Mouse (Mus musculus) cerebellum, postnatal 10 days (tissue): ENCODE data around the gene Uap1.

ENCODE experiments used
- DNase-seq, 2 experiments: peaks; one replicate each; pipeline ENCODE4 v3.0.0; 2021; ENCODE audit warnings: mixed read lengths in 2 of 2

Uap1 gene

GRCm38 (mm10) chr1:170164053-170164614 lies 10.6 kb downstream of the Uap1 start:
- no peak for DNase-seq

- DNase-seq, result no peak
Measured at GRCm38 (mm10) chr1:170163398-170163943, 11.3 kb downstream of the Uap1 start.

DNA sequence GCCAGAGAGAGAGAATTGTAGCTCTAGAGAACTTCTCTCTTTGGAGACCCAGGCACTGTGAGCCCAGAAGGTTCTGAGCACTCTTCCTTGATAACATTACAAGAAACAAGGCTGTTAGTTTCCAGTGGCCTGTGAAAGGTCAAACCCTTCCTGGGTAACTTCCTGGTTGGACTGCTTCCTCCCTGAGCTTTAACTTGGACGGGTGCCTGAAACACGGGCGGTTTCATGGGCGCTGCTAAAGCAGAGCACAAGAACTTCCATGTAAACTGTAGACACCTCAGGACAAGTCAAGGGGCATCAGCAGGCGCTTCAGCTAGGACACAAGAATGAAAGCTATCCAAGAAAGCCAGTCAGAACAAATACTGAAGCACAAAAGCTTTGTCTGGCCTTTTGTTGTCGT lies 12.9 kb downstream of the Uap1 start:
- no peak for DNase-seq

DNA sequence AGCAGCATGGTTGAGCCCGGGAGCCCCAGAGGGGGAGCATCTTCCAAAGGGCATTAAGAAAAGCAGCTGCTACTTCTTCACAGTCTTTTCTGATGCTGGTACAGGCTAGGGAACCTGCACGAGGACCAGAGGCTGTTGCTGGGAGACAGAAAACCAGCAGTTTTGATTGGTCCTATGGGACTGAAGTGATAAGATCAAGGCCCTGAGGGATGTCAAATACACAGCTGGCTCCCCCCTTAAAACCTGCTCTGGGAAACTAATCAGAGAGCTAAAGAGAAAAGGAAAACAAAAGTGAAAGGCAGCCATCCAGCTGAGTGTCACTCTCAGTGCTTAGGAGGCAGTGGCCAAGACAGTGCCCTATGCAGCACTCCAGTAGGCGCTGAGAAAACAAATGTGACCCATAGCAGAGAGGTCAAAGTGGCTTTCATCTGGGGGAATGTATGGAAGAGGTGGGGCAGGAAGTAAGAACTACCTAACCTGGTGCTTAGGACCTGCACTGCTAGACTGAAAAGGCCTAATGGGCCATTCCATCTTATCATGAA lies 14.3 kb downstream of the Uap1 start:
- no peak for DNase-seq

- no peak for DNase-seq
Measured at GRCm38 (mm10) chr1:170159707-170160106, 15.1 kb downstream of the Uap1 start.

DNA sequence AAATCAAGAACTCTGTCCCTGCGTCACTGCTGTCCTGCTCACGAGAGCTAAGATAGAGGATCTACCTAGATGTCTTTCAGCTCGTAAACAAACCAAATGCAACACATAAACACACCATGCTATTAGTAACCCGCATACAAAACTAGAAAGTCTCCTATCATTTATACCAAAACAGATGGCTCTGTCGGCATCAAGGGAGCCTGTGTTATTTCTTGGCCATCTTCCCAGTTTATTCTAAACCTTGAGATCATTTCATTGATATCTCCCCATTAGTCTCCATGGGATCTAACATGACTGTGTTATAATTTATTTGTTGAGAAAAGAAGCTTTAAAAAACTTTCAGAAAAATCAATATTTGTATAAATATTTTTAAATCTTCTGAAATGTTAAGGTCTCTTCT lies 19.0 kb downstream of the Uap1 start:
- DNase-seq, result no peak

- DNase-seq, result no peak
Measured at GRCm38 (mm10) chr1:170155298-170155697, 19.5 kb downstream of the Uap1 start.

GRCm38 (mm10) chr1:170153986-170154385 lies 20.8 kb downstream of the Uap1 start:
- no peak for DNase-seq

DNA sequence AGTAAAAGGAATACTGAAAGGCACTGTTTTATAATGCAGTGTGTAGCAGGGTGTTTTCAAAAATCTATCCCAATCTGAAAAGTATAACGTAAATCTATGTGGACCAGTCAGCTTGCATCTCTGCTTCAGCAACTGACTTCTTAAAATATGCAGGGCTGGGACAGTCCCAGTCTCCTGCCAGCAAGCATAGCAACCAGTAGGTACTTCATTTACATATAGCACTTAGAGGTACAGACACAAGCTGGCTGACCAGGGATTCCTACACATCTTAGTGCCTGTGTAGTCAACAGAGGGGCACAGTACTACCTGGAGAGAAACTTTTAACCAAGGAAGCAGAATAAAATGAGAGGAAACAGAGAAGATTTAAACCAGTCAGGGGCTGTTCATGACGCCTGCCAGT lies 22.2 kb downstream of the Uap1 start:
- no peak for DNase-seq

- DNase-seq, result peak; percentile 61 to 63
Measured at GRCm38 (mm10) chr1:170150870-170151269, 23.9 kb downstream of the Uap1 start.

DNA sequence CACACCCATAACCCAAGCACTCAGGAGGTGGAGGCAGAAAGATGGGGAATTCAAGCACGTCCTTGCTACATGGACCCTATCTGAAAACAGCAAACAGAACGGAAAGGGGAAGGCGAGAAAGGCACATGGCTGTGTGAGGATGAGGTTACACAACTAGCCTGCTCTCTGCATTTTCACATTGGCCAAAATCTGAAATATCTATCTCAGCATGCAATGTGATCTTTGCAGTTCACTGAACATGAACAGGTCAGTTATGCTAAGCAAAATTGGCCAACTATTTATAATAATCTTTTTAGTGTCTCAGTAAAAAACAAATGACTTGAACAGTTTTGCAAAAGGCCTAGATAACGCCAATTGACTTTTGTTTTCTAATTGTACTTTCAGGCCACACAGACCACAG lies 25.0 kb downstream of the Uap1 start:
- DNase-seq, result no peak

GRCm38 (mm10) chr1:170148536-170148935 lies 26.2 kb downstream of the Uap1 start:
- DNase-seq, result no peak

DNA sequence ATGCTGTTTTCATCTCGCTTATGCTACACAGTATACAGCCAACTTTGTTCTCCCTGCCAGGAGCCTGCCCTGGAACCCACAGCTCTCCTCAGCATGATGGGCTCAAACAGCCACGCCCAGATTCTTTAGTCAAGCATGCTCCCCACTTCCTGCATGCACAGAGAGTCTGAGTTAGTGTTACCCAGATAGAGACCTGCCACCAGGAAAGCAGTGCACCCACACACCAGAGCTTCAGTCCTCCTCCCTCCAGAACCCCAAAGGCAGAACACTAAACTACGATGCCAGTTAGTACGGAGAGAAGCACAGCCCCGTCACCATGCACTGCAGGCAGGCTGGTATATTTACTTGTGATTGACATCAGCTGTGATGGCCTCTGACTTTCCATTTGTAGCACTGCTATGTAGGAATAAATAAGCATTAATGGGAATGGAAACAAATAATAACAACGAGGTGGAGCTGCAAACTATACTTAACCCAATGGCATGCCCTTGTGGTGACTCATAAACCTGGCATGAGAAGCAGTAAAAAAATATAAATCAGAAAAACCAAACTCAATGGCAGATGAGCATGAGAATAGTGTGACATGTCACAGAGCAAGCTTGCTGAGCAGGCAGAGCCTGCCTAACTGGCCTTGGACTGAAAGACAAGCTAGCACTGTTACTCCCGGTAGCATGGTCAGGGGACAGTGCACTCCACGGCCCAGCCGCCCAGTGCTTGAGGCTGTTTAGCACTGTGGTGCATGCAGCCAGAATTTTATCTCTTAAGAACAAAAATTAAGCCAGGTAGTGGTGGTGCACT lies 26.9 kb downstream of the Uap1 start:
- DNase-seq, result no peak

DNA sequence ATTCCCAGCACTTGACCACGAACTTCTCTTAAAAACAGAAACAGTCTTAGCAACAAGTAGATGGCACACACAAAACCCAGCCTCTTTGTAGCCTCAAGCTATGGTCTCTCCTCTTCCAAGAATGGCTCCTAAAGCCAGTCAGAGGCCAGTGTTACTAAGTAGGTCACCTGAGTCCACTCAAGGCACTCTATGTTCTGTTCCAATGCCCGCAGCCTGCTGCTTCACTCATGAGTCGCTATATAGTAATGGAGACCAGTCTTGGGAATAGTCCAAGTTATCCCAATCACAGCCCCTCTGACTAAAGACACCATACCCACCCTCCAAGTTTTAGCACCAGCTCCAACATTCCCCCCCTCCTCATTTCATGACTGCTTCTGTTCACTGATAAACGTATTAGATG lies 29.2 kb downstream of the Uap1 start:
- DNase-seq, result no peak

DNA sequence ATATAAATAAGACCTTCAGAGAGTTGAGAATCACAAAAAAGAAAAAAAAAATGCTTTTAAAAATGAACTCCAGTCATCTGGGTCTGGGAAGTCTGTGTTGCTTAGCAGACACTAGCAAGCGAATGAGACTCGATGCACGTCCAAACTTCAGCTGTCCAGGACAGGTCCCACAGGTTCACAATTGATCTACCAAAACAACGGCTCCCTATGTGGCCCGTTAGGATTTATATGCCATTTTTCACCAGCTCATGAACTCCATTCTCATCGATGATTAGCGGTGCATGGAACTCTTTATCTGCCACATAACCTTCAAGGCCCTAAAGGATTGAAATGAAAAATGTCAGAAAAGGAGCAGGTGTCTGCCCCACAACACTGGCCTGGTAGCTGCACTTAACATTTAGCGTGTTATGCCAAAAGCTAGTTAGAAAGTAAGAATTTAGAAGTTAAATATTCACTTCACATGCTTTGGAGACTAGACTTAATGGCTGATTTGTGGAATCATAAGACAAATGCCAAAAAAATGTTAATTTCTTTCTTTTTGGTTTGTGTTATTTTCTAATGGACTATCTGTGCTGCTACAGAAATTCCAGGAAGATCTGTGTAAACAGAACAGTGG lies 32.4 kb downstream of the Uap1 start:
- no peak for DNase-seq

DNA sequence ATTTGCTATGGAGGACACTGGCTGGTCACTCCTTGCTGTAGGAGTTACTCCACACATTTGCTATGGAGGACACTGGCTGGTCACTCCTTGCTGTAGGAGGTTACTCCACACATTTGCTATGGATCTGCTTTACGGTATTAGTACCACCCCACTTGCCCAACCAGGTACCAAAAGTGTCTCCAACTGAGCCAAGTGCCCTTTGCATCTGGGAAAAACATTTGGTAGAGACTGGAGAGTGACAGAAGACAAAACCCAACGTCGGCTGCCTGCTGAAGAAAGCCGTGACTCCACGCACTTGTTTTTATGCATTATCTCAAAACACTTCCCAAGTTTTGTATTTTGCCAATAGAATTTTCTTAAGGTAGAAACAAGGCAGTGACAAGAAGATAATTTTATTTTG lies 33.1 kb downstream of the Uap1 start:
- DNase-seq, result no peak

GRCm38 (mm10) chr1:170136351-170137009 lies 38.3 kb downstream of the Uap1 start:
- DNase-seq, result peak; percentile 86 to 87

DNA sequence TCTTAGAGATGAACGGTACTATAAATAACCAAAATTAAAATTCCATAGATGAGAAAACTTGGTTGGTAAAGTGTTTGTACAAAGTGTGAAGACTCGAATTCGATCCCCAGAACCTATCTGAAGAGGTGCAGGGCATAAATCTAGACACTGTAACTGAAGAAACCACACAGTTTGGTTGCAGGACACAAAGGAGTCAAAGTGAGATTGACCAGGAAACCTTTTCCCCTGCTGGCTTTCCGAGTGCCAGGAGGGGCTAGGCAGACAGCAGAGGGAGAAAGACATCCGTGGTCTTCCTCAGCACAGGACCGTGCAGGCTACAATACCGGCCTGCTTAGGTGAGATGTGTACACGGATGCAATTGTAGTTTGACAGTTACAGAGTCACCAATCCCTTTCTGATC lies 40.5 kb downstream of the Uap1 start:
- DNase-seq, result no peak

DNA sequence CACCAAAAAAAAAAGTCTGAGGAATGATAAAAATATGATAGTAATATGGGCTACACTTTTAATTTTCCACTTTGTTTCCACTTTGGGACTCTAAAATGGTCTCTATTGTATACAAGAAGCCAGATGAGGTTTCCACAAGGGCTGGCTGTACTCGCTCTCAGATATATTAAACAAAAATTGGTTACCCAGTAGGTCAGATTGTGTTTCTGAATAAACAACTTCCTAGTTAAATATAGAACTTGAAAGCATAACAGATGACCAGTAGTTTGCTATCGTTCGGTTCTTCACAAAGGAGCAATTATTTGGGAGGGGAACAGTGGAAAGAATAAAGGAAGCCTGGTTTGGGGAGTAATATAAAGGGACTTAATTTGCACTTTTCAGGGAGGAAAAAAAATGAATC lies 43.8 kb downstream of the Uap1 start:
- DNase-seq, result no peak

- no peak for DNase-seq
Measured at GRCm38 (mm10) chr1:170124644-170125043, 50.1 kb downstream of the Uap1 start.

- no peak for DNase-seq
Measured at GRCm38 (mm10) chr1:170113616-170114015, 61.1 kb downstream of the Uap1 start.

DNA sequence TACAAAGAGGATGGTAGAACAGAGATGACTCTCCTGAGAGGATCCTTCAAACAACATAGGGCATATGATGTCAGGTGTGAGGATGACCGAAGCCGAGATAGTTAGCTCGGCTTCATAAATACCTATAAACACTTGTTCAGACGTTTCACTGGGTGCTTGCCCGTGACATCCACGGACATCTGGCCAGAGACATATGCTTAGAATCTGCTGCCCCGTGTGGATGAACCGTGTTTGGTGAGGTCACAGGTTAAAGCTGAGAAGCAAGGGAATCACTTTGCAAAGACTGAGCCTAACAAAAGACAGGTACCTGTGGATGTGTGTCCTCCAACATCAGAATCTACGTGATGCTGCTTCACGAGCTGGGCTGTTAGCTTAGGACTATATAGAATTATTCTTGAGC lies 62.5 kb downstream of the Uap1 start:
- peak in 1 of 2 experiments; percentile 10 for DNase-seq

GRCm38 (mm10) chr1:170111651-170112226 lies 63.0 kb downstream of the Uap1 start:
- DNase-seq, result peak; percentile 69 to 81
